Mouse (Mus musculus): Measurements from ENCODE around the gene Fyb2. TPM values are rescaled to one million over a fixed set of nuclear protein-coding genes. Genes with fewer than 3 reads are reported as not detected.

The Fyb2 gene
- polyA plus RNA-seq, 1 experiment from 2014 or later: 0.30 TPM

DNA sequence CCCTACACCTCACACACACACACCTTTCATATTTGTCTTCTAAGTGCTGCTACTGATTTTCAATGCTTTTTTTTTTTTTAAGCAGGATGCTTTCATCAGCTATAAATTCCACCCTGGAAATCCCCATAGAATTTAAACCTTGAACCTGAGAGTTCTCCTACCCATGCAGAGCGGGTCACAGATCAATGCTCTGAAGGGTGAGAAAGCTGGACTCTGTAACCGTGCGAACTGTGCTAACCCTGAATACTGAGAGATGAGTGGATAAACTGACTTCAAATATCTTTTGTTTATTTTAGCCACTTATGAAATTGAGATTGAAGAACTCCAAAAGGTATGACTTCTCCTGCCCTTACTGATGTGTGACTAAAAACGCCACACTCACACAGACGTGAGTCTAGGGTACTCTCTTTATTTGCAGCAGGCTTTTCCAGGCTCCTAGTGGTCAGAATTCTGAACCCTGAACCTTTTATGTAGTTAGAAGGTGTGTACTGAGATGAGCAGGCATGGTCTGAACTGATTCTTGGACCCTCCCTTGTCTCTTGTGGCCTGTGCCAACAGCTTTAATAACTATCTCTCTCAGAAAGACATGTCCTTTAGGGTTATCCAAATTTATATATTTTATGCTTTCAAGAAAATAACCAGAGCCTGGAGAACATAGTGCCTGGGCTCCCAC, 72.8 kb downstream of the Fyb2 start:
- no peaks in the 10 kb centered on the region for H3K27me3 ChIP-seq
- ChIA-PET CTCF (no interaction called here), POLR2A (no interaction called here)
- in situ Hi-C loops (cut with MboI; ENCODE audit: low pct_unique_long_range_greater_than_20kb): no loop called here
- TF ChIP-seq CTCF (IDR thresholded peaks at IDR 0.05): no peak
- DNase-seq (ENCODE audit: low read depth, low spot score) (no peak), ATAC-seq (no peak)

DNA sequence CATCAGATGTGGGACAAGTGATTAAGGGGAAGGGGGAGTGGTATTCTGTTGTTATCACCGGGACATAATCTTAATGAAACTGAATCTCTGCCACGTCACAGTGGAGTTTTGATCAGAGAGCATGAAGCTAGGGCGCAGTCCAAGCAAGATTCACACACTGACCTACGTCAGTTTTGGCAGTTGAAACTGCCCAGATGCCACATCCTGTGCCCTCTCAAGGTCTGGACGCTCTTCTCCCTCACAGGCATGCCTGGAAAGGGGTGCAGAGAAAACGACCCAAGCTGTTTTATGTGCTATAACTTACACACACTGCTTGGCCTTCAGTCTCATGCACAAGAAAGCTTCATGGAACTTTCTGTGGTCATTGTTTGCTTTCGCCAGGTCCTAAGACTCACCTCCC, 74.4 kb downstream of the Fyb2 start:
- no peak for TF ChIP-seq CTCF (IDR thresholded peaks at IDR 0.05)
- in situ Hi-C loops (cut with MboI; ENCODE audit: low pct_unique_long_range_greater_than_20kb): no loop called here
- CTCF ChIA-PET: interaction anchor here (1.2 kb wide), 1 partner anchor 26 kb away, joined by 3 read pairs; no protein-coding TSS in a partner anchor
- no peaks in the 10 kb centered on the region for H3K27me3 ChIP-seq
- DNase-seq (ENCODE audit: low read depth, low spot score) (peak; percentile 28), ATAC-seq (no peak)
- POLR2A ChIA-PET: interaction anchor here (0.5 to 0.7 kb wide), 2 partner anchors 11 to 568 kb away, joined by 3 to 6 read pairs; no protein-coding TSS in a partner anchor

DNA sequence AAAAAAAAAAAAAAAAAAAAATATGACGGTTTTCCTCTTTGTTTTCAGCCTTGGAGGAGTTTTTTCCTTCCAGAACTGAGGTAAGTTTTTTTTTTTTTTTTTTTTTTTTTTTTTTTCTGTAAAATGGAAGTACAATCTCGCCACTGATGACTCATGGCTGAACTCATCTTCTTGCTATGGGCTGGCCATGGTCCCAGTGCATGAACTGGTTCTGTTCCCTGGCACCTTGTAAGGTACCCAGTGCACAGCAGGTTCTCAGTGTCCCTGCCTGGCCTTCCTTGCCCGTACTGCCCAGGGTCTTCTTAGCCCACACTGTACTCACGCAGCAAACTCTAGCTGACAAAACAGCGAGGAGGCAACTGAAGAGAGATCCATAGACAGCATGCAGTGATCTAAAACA, 74.8 kb downstream of the Fyb2 start:
- DNase-seq (ENCODE audit: low read depth, low spot score): peak; percentile 56
- POLR2A ChIA-PET: interaction anchor here (0.5 to 0.7 kb wide), 2 partner anchors 11 to 568 kb away, joined by 3 to 6 read pairs; no protein-coding TSS in a partner anchor
- ATAC-seq: peak; percentile 68
- CTCF ChIA-PET: interaction anchor here (0.7 to 1.2 kb wide), 2 partner anchors 21 to 26 kb away, joined by 3 read pairs; no protein-coding TSS in a partner anchor
- TF ChIP-seq CTCF (IDR thresholded peaks at IDR 0.05): no peak
- in situ Hi-C loops (cut with MboI; ENCODE audit: low pct_unique_long_range_greater_than_20kb): no loop called here
- H3K27me3 ChIP-seq: no peaks in the 10 kb centered on the region

DNA sequence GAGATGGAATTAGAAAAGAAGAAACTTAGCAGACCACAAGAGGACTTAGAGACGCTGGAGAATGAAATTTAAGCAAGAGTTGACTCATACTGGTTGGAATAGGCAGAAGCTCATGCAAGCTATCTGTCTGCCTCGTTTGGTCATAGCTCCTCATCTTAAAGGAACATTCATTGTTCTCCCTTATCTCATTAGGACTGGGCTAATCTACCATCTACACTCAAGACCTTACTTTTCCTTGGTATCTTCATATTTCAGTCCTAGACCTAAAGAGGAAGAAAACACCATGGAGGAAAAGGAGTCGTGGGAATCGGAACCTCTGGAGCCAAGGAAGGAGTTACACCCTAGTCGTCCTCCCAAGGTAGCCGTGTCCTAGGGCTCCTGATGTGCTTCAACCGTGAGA, 75.5 kb downstream of the Fyb2 start:
- ChIA-PET POLR2A (no interaction called here), CTCF (interaction anchor here (0.7 to 1.2 kb wide), 2 partner anchors 21 to 25 kb away, joined by 3 read pairs; no protein-coding TSS in a partner anchor)
- no peak for ATAC-seq
- DNase-seq (ENCODE audit: low read depth, low spot score): no peak
- no peaks in the 10 kb centered on the region for H3K27me3 ChIP-seq
- in situ Hi-C loops (cut with MboI; ENCODE audit: low pct_unique_long_range_greater_than_20kb): no loop called here
- no peak for TF ChIP-seq CTCF (IDR thresholded peaks at IDR 0.05)

DNA sequence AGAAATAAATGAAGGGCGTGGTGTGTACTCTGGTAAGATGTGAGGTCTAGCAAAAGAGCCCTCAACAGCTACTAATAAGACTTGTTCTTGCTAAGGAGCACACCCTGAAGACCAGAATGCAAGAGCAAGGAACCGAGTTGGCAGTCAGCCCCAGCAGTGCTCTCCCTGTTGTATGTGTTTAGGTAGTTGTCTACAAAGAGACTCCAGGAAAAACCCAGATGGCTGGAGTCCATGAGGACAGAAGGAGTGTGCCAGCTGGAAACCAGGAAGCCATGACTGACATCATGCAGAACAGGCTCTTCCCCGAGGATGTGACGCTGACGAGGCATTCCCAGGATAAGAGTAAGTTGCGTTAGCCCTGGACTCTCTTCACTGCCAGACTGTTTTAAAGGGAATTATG, 76.8 kb downstream of the Fyb2 start:
- ATAC-seq (no peak), DNase-seq (ENCODE audit: low read depth, low spot score) (no peak)
- no peak for TF ChIP-seq CTCF (IDR thresholded peaks at IDR 0.05)
- no peaks in the 10 kb centered on the region for H3K27me3 ChIP-seq
- POLR2A ChIA-PET: no interaction called here
- in situ Hi-C loops (cut with MboI; ENCODE audit: low pct_unique_long_range_greater_than_20kb): no loop called here
- CTCF ChIA-PET: no interaction called here

DNA sequence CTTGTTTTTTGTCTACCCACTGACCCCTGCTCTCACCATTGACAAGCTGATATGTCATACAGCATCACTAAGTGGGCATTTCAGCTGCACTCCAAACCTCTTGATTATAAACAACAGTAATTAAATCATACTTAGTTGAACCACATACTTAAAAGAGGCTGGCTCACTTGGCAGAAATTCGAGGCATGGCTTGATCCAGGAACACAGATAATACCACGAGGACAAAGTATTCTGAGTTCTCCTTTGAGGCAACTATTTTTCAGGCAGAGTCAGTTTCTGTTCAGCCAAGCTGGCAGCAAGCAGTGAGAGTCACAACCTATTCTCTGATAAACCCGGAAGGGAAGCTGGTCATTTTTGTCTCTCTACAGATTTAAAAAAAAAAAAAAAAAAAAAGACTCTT, 77.4 kb downstream of the Fyb2 start:
- POLR2A ChIA-PET: interaction anchor here (0.7 kb wide), 1 partner anchor 10 kb away, joined by 3 read pairs; no protein-coding TSS in a partner anchor

DNA sequence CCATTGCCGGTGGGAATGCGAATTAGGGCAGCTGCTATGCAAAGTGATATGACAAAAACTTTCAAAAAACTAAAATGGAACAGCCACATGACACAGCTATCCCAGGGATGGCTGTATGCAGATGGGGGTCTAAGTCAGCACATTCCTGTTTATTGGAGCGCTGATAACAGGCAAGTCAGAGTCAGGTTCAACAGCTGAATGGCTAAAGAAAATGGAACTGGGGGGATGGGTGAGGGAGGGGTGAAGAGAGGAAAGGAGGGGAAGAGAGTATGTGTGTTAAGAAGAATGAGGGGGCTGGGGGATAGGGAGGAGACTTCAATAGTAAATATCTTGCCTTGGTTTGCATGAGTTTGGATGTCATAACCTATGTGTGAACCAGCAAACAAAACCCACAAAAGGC, 79.0 kb downstream of the Fyb2 start:
- no peak for ATAC-seq
- H3K27me3 ChIP-seq: no peaks in the 10 kb centered on the region
- CTCF ChIA-PET: no interaction called here
- DNase-seq (ENCODE audit: low read depth, low spot score): no peak
- in situ Hi-C loops (cut with MboI; ENCODE audit: low pct_unique_long_range_greater_than_20kb): no loop called here
- POLR2A ChIA-PET: no interaction called here
- TF ChIP-seq CTCF (IDR thresholded peaks at IDR 0.05): no peak

More for the DNA sequence above, 77.4 kb downstream of the Fyb2 start:
- no peak for TF ChIP-seq CTCF (IDR thresholded peaks at IDR 0.05)
- in situ Hi-C loops (cut with MboI; ENCODE audit: low pct_unique_long_range_greater_than_20kb): no loop called here
- ATAC-seq (no peak), DNase-seq (ENCODE audit: low read depth, low spot score) (no peak)
- H3K27me3 ChIP-seq: no peaks in the 10 kb centered on the region
- CTCF ChIA-PET: no interaction called here

DNA sequence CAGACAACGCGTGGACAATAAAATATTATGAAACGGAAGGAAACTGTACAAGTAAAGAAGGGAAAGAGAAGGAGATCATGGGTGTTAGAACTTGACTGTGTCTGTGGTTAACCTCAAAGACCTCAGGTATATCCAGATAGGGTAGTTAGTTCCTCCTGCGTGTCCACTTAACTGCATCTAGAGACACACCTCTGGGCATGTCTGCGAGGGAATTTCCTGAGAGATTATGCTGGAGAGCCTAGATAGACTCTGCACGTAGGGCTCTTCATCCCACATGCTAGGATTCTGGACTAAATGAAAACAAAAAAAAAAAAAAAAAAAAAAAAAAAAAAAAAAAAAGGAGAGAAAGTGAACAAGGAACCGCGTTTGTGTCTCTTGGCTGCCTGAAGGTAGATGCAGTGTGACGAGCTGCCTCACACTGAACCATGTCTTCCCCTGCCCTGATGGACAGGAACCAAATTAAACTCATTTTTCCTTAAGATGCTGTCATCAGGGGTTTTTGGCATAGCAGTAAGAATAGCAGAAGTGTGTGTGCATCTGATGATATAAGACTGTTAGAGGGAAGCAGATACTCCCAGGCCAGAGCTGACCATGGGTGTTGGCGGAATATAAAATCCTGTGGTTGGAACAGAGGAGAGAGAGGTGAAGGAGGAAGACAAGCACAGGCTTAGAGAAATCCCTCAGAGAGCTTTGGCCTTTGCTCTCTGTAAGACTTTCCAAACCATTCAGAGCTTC, 80.1 kb downstream of the Fyb2 start:
- no peaks in the 10 kb centered on the region for H3K27me3 ChIP-seq
- ChIA-PET CTCF (no interaction called here), POLR2A (no interaction called here)
- no peak for TF ChIP-seq CTCF (IDR thresholded peaks at IDR 0.05)
- DNase-seq (ENCODE audit: low read depth, low spot score): no peak
- in situ Hi-C loops (cut with MboI; ENCODE audit: low pct_unique_long_range_greater_than_20kb): no loop called here
- no peak for ATAC-seq

DNA sequence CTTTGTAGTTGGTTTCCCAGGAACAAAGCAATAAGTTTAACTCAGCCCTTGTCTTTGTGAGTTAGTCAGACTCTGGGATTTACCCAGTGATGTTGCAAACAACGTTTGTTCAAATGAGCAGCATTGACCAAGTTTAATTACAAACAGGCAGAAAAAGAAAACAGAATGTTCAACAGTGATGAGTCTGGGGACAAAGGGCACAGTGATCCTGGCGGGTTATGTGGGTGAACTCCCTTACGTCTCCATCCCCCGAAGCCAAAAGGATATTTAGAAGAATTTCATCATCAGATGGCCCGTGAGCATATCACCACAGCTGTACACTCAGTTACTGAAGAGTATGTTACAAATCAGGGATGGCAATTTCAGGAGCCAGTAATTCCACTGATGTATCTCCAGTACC, 86.4 kb downstream of the Fyb2 start:
- no peak for ATAC-seq
- CTCF ChIA-PET: no interaction called here
- H3K27me3 ChIP-seq: no peaks in the 10 kb centered on the region
- no peak for TF ChIP-seq CTCF (IDR thresholded peaks at IDR 0.05)
- DNase-seq (ENCODE audit: low read depth, low spot score): no peak
- POLR2A ChIA-PET: no interaction called here
- in situ Hi-C loops (cut with MboI; ENCODE audit: low pct_unique_long_range_greater_than_20kb): no loop called here

DNA sequence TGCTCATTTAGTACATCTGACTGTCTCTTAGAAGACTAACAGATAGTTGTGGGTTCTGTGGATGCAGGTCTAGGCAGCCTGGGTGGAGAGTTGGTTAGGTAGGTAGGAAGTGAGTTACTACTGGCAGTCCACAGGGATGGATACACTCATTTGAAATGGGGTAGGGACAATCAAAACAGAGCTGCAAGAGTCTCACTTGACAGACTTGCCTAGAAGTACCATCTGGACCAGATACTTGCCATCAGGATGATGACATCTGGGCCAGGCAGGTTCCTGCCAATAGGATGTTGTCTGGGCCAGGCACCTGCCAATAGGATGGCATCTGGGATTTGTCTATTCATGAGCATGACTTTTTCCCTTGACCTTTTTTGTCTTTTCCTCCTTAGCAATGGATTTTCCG, 88.5 kb downstream of the Fyb2 start:
- DNase-seq (ENCODE audit: low read depth, low spot score) (no peak), ATAC-seq (no peak)
- ChIA-PET POLR2A (no interaction called here), CTCF (no interaction called here)
- no peaks in the 10 kb centered on the region for H3K27me3 ChIP-seq
- TF ChIP-seq CTCF (IDR thresholded peaks at IDR 0.05): no peak
- in situ Hi-C loops (cut with MboI; ENCODE audit: low pct_unique_long_range_greater_than_20kb): no loop called here

DNA sequence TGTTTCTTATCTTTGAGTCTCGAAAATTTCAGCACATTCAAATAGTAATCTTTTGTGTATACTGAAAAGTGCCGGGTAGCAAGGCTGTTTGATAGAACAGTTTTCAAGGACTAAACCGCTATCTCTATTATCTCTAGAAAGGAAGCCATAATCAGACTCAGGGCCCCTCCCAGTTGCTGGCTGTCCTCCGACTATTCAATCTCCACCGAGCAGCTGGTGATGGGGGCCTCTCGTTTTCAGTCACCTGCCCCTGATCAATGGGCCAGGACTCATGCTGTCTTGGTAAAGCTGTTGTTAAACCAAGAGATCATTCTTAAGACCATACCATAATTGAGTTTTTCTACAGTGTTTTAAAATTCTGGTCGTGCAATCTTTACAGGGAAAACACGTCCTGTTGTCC, 90.9 kb downstream of the Fyb2 start:
- POLR2A ChIA-PET: no interaction called here
- TF ChIP-seq CTCF (IDR thresholded peaks at IDR 0.05): no peak
- in situ Hi-C loops (cut with MboI; ENCODE audit: low pct_unique_long_range_greater_than_20kb): no loop called here
- ATAC-seq: no peak
- no peak for DNase-seq (ENCODE audit: low read depth, low spot score)
- CTCF ChIA-PET: no interaction called here
- no peaks in the 10 kb centered on the region for H3K27me3 ChIP-seq
